Mouse (Mus musculus): ENCODE measurements around the gene Isl2. TPM values are rescaled to one million over a fixed set of nuclear protein-coding genes. Genes with fewer than 3 reads are reported as not detected.

Gene Isl2
- total and polyA plus RNA-seq, 3 experiments = not detected

DNA sequence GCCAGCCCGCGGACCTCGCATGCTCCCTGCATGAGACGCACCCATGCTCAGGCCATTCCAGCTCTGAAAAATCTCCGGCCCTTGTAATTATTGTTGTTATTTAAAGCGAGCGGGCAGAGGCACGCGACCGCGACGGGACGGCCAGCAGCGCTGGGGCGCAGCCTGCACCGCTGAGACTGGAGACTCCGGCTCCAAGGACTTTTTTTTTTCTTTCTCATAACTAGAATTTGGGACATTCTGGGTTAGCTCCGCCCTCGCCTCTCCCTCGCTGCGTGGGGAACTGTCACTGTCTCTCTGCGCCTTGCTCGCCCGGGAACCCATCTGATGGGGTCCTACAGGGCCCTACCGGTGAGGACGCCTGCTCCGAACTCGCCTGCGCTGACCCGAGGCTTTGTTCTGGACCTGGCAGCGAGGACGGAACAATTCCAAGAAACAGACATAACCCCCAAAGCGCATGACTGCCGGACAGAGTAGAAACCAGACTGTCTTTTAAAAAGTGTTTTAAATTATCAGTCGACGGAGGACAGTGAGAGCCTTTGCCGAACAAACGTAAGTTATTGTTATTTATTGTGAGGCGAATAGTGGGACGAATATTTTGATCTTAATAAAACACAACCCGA is 7.2 kb downstream of the Isl2 start (continued):
- TF ChIP-seq POLR2AphosphoS5 (IDR thresholded peaks at IDR 0.05; ENCODE audit: borderline replicate concordance, low read depth, low read length) = no peak

DNA sequence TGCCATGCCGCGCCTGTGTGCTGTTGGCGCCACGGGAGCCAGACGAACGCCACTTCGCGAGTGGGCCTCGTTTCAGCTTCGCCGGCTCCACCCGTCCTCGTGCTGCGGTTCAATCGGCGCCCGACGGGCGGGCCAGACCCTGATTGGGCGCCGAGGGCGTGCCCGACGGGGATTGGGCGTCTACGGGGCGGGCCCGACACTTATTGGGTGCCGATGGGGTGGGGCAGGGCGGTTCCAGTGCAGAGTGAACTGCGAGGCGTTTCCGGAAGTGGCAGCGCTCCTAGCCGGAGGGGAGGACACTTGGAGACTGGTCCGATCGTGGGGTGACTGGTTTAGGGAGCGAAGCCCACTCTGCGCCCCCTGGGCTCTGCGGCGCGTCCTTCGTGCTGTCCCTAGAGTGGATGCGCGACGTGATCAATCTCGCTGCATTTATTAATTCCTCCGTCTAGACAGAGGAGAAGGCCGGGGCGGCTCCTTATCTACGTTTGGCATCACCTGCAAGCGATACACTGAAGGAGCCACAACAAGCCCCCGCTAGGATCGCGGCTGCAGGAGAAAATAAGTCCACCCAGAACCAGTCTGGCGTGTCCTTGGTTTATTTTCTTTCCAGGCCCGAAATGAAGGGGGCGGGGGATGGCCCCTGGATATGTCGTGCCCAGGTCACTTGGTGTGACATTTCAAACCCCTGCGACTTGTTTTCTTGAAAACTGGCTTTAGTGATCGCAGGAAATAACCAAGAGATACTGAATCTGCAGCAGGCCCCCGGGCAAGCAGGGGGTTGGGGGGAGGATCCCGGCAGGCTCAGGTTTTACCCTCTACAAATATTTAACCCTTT is 7.9 kb downstream of the Isl2 start:
- no peaks in the 10 kb centered on the region for H3K27me3 ChIP-seq (ENCODE audit: control insufficient read depth in 1 of 2, insufficient read depth in 2 of 2, low read length in 2 of 2)
- H3K9me3 ChIP-seq (replicated peaks; ENCODE audit: insufficient read depth, low read length) = no peaks in the 10 kb centered on the region
- H3K9ac ChIP-seq (ENCODE audit: control insufficient read depth, low read depth, low read length, poor library complexity, severe bottlenecking) = no peak overlapping the region
- no peak for DNase-seq (ENCODE audit: low read depth, low spot score)
- H3K4me3 ChIP-seq (ENCODE audit: control insufficient read depth in 1 of 2, insufficient read depth in 1 of 2, low read depth in 2 of 2, low read length in 2 of 2) = no peak overlapping the region
- no peaks in the 10 kb centered on the region for H3K36me3 ChIP-seq (ENCODE audit: control insufficient read depth in 1 of 2, insufficient read depth in 2 of 2, low read length in 2 of 2)
- H3K4me1 ChIP-seq (ENCODE audit: control insufficient read depth in 1 of 2, insufficient read depth in 2 of 2, low read length in 2 of 2) = no peaks in the 10 kb centered on the region
- TF ChIP-seq SMC3 (IDR thresholded peaks at IDR 0.05; ENCODE audit: low read depth, low read length) (no peak), HCFC1 (IDR thresholded peaks at IDR 0.05; ENCODE audit: low read depth, low read length) (no peak), SIN3A (IDR thresholded peaks at IDR 0.05; ENCODE audit: low read length) (no peak), ELF1 (IDR thresholded peaks at IDR 0.05; ENCODE audit: low read depth, low read length) (no peak), EP300 (IDR thresholded peaks at IDR 0.05; ENCODE audit: low read depth in 1 of 2, low read length in 2 of 2) (no peak)
- no peak overlapping the region for H3K27ac ChIP-seq (ENCODE audit: control insufficient read depth, low read depth, low read length)
- no peaks in the 10 kb centered on the region for H3K79me2 ChIP-seq (ENCODE audit: control insufficient read depth, insufficient read depth, low read length, poor library complexity)

DNA sequence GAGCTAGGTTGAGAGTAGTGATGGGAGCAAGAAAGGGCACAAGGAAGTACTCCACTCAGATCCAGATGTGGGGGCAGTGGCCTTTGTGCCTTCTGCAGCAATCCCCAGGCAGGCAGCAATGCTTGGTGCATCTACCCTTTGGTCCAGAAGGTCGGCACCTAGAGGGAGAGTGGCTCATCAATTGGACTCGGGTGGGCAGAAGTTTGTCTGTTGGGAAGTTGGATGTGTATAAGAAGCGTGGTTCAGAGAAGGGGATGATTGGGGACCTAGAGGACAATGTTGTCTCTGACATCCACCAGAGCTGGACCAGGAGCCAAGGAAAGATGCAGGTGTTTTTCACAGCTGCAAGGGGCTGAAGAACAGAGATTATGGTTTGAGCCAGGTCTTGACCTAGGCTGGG is 10.4 kb downstream of the Isl2 start:
- H3K4me3 ChIP-seq (ENCODE audit: control insufficient read depth in 1 of 2, insufficient read depth in 1 of 2, low read depth in 2 of 2, low read length in 2 of 2) = no peak overlapping the region
- no peak for DNase-seq (ENCODE audit: low read depth, low spot score)
- no peaks in the 10 kb centered on the region for H3K27me3 ChIP-seq (ENCODE audit: control insufficient read depth in 1 of 2, insufficient read depth in 2 of 2, low read length in 2 of 2)
- no peaks in the 10 kb centered on the region for H3K9me3 ChIP-seq (replicated peaks; ENCODE audit: insufficient read depth, low read length)
- no peak overlapping the region for H3K27ac ChIP-seq (ENCODE audit: control insufficient read depth, low read depth, low read length)
- H3K4me1 ChIP-seq (ENCODE audit: control insufficient read depth in 1 of 2, insufficient read depth in 2 of 2, low read length in 2 of 2) = no peaks in the 10 kb centered on the region
- H3K79me2 ChIP-seq (ENCODE audit: control insufficient read depth, insufficient read depth, low read length, poor library complexity) = no peaks in the 10 kb centered on the region
- no peak overlapping the region for H3K9ac ChIP-seq (ENCODE audit: control insufficient read depth, low read depth, low read length, poor library complexity, severe bottlenecking)
- no peaks in the 10 kb centered on the region for H3K36me3 ChIP-seq (ENCODE audit: control insufficient read depth in 1 of 2, insufficient read depth in 2 of 2, low read length in 2 of 2)
- TF ChIP-seq POLR2A (IDR thresholded peaks at IDR 0.05; ENCODE audit: control insufficient read depth in 1 of 2, insufficient read depth in 1 of 2, low read depth in 1 of 2, low read length in 2 of 2, poor library complexity in 1 of 2) (no peak), GATA1 (IDR thresholded peaks at IDR 0.05; ENCODE audit: low read depth, low read length) (no peak), BHLHE40 (IDR thresholded peaks at IDR 0.05; ENCODE audit: borderline replicate concordance, low read depth, low read length) (no peak), CTCF (IDR thresholded peaks at IDR 0.05 in 2 of 3, conservative IDR thresholded peaks at IDR 0.05 in 1 of 3; ENCODE audit: control insufficient read depth in 1 of 3, insufficient read depth in 1 of 3, low read depth in 2 of 3, low read length in 3 of 3, poor library complexity in 1 of 3, severe bottlenecking in 1 of 3) (no peak), ZKSCAN1 (IDR thresholded peaks at IDR 0.05; ENCODE audit: low read depth, low read length) (no peak), TCF12 (IDR thresholded peaks at IDR 0.05; ENCODE audit: low read depth, low read length) (no peak), E2F4 (IDR thresholded peaks at IDR 0.05; ENCODE audit: borderline replicate concordance, low read depth, low read length) (no peak), MAX (IDR thresholded peaks at IDR 0.05; ENCODE audit: low read length) (no peak), POLR2AphosphoS5 (IDR thresholded peaks at IDR 0.05; ENCODE audit: borderline replicate concordance, low read depth, low read length) (no peak), MAFK (IDR thresholded peaks at IDR 0.05; ENCODE audit: borderline replicate concordance, low read depth, low read length) (no peak), MEF2A (IDR thresholded peaks at IDR 0.05; ENCODE audit: extremely low read depth, insufficient replicate concordance, low read depth, low read length, poor library complexity, severe bottlenecking) (no peak), MYC (IDR thresholded peaks at IDR 0.05; ENCODE audit: low read depth, low read length) (no peak), CHD1 (IDR thresholded peaks at IDR 0.05; ENCODE audit: low read depth, low read length) (no peak)
